ENCODE assay signal across 8 mouse cellular contexts in genomic region chr4:63494967-63495914, GRCm38 (mm10). TPM values are rescaled to one million over a fixed set of nuclear protein-coding genes. Genes with fewer than 3 reads are reported as not detected.
DNase-seq lines count a peak whose midpoint lies in the region; ATAC-seq and TF ChIP-seq lines count a peak whose summit lies in the region.

No protein-coding gene starts in this region.

- ATAC-seq in lung, embryonic 14.5 days (ENCODE audit: insufficient read depth): peak; percentile 53

- under 1% methylated on average over 106 of the region's 107 CpGs for WGBS in lung, embryonic 14.5 days

- no peaks in the 10 kb centered on the region for H3K9me3 ChIP-seq in lung, embryonic 14.5 days (ENCODE audit: low read depth, low read length)

- TF ChIP-seq POLR2A in cortical plate, adult 2 months (IDR thresholded peaks at IDR 0.05; ENCODE audit: extremely low read depth, insufficient read depth, low read length): no peak

- H3K9ac ChIP-seq in lung, embryonic 14.5 days: peak overlapping the region; percentile 62

- H3K4me2 ChIP-seq in lung, embryonic 14.5 days: peak overlapping the region; percentile 96

- TF ChIP-seq CTCF in layer of hippocampus, adult 2 months (conservative IDR thresholded peaks at IDR 0.05): no peak
- TF ChIP-seq CTCF in cortical plate, adult 2 months (IDR thresholded peaks at IDR 0.05; ENCODE audit: extremely low read depth, insufficient read depth, low read length): no peak
- no peak for TF ChIP-seq CTCF in lung, embryonic 14.5 days (IDR thresholded peaks at IDR 0.05; ENCODE audit: low read depth)

- no peaks in the 10 kb centered on the region for H3K36me3 ChIP-seq in lung, embryonic 14.5 days (ENCODE audit: insufficient read depth)

- H3K4me1 ChIP-seq in cortical plate, adult 2 months (ENCODE audit: control insufficient read depth, insufficient read depth, low read length): peaks cover 1% of the 10 kb centered on the region; the same call in 1 of the 2 replicates
- H3K4me1 ChIP-seq in lung, embryonic 14.5 days (ENCODE audit: insufficient read depth): 0 out of 2 replicates have a peak, but pooled peaks cover 3% of the 10 kb centered on the region

- no peak overlapping the region for H3K27ac ChIP-seq in layer of hippocampus, adult 2 months
- no peak overlapping the region; the same call in 1 of the 2 replicates for H3K27ac ChIP-seq in cortical plate, adult 2 months (ENCODE audit: insufficient read depth, low read length)
- H3K27ac ChIP-seq in lung, embryonic 14.5 days (ENCODE audit: low read depth): no peak overlapping the region

- H3K4me3 ChIP-seq in layer of hippocampus, adult 2 months: peak overlapping the region; percentile 59
- peak overlapping the region; percentile 16 for H3K4me3 ChIP-seq in cortical plate, adult 2 months (ENCODE audit: insufficient read depth, low read length)
- peak overlapping the region; percentile 73 for H3K4me3 ChIP-seq in lung, embryonic 14.5 days (ENCODE audit: low read depth, low read length)

- DNase-seq in layer of hippocampus, adult 2 months (ENCODE audit: low spot score in 2 of 2): no peak
- no peak for DNase-seq in layer of hippocampus, adult 9-10 months (ENCODE audit: low spot score)
- DNase-seq in heart, adult 9 months (ENCODE audit: low spot score in 2 of 2): peak; percentile 12 to 14
- DNase-seq in kidney, adult 8-10 months: peak; percentile 36 to 54
- peak; percentile 75 for DNase-seq in lung, embryonic 14.5 days
- peak; percentile 36 for DNase-seq in ovary, adult 18-20 months (ENCODE audit: low spot score)
- peak; percentile 40 for DNase-seq in urinary bladder, adult 2 months (ENCODE audit: low spot score)

- H3K27me3 ChIP-seq in lung, embryonic 14.5 days (ENCODE audit: insufficient read depth, low read length): peaks cover 21% of the 10 kb centered on the region

RNA-seq across cellular contexts. Expression of gene Whrn, which starts 0.6 kb away (rescaled TPM):
- 10 to 100 TPM; 17.9 to 20.7 TPM for total RNA-seq in layer of hippocampus, adult 2 months (2021)
- polyA plus RNA-seq in cortical plate, adult 2 months (2012; rRNA removed): 56.2 and 57.5 TPM in 2 replicates
- 4.5 and 4.7 TPM in 2 replicates for polyA plus RNA-seq in lung, embryonic 14.5 days (2014; fragmentation: Nextera tagmentation; extraction: Ambion mirVana)
- polyA plus RNA-seq in urinary bladder, adult 2 months (2012; rRNA removed): 4.7 and 4.8 TPM in 2 replicates

RNA-seq across cellular contexts. Expression of gene Atp6v1g1, which starts 49.3 kb away (rescaled TPM):
- total RNA-seq in layer of hippocampus, adult 2 months (2021): 100 to 1,000 TPM; 119 to 128 TPM
- polyA plus RNA-seq in cortical plate, adult 2 months (2012; rRNA removed): 123 and 124 TPM in 2 replicates
- polyA plus RNA-seq in lung, embryonic 14.5 days (2014; fragmentation: Nextera tagmentation; extraction: Ambion mirVana): 228 and 231 TPM in 2 replicates
- polyA plus RNA-seq in urinary bladder, adult 2 months (2012; rRNA removed): 115 and 120 TPM in 2 replicates

Comparison
In these comparisons a context has a peak if more than half of its experiments do, and no peak if none do; other contexts are left out.
1. DNase-seq: peak in heart, adult 9 months (2 of 2), kidney, adult 8-10 months (2 of 2), lung, embryonic 14.5 days (single experiment), ovary, adult 18-20 months (single experiment) and urinary bladder, adult 2 months (single experiment); none in layer of hippocampus, adult 2 months (0 of 2) and layer of hippocampus, adult 9-10 months (single experiment).
2. H3K4me3 ChIP-seq: peak in every context shown above with its lines; median percentile 73 in lung, embryonic 14.5 days; 59 in layer of hippocampus, adult 2 months; 16 in cortical plate, adult 2 months.